Mouse (Mus musculus) 416B (cell line): ENCODE measurements around the gene Rcn3.
"Not testable (repeated sequence)": the region's sequence is repeated elsewhere in the genome, so short reads cannot be mapped to it uniquely, and the experiment has no call there.

Experiments
- DNase-seq: peaks from one replicate; pipeline ENCODE4 v3.0.0; 2011; ENCODE audit warnings: low read depth

The Rcn3 gene

DNA sequence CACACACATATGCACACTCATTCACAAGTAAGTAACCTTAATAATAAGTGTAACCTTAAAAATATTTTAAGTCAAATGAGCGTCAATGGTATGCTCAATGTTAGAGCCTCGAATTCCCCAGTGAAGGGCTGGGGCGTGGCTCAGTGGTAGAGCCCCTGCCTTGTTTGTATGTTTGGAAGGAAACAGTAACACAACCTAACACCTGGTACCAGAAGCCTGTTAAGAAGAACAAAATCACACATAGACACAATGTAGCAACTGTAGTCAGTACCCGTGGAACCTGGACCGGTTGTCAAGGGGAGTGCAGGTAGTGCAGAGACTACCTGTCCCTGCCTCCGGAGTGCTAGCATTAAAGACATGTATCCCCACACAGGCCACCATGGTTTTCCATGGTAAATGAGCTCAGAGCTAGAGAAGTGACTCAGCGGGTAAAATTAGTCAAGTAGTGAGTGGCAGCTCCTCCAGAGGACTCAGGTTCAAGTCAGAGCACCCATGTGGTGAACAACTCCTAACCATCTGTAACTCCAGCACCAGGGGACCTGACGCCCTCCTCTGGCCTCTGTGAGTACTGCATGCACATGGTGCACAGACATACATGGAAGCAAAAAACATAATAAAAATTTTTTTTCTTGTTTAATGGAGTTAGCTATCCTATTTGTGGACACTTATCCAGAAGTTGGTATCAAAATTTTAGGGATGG, 6.7 kb upstream of the Rcn3 start:
- DNase-seq: peak; percentile 70

DNA sequence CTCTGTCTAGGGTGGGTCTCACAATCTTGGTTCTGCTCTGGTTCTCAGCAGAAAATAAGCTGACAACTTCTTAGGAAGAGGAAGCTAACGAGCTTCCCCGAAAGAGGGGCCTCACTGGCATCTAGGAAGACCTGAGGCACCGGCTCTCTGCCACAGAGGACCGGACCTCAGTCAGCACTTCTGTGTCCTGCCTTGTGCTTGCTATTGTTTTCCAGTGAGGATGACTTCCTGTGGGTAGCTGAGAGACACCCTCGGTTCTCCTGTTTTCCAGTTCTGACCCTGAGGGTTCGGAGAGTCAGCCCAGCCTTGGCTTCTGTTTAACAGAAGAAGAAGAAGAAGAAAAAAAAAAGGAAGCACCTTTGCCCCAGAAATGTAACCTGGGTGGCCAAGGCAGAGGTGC, 5.5 kb upstream of the Rcn3 start:
- no peak for DNase-seq

GRCm38 (mm10) chr7:45095965-45096364, 3.9 kb upstream of the Rcn3 start:
- not testable (repeated sequence) for DNase-seq

DNA sequence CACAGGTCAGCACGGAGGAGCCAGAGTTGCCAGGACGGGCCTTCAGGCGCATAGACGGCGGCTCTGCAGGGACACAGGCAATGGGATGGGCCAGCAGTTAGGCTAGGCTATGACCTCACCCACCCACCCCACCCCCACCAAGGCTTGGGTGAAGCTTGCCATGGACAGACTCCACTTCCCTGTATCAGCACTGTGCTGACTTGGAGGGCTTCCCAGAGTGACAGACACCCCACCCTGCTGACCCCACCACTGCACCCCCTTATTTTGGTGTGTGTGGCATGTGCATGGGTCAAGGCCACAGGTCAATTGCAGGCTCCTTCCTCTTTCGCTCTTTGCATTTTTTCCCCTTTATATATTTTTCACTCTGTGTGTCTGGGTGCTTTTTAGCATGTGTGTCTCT, 3.3 kb upstream of the Rcn3 start:
- no peak for DNase-seq

DNA sequence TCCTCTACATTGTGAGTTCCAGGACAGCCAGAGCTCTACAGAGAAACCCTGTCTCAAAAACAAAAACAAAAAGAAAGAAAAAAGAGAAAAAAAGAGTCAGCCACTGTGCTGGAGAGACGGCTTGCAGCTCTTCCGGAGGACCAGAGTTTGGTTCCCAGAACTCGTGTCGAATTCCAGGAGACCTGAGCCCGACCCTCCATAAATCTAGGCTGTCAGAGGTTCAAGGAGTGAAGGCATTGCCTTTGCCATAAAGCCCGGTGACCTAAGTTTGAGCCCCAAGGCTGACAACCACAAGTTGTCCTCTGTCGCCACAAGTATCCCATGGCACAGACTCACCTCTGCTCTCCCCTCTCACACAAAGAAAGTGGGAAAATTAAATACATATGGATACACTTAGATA, 2.1 kb upstream of the Rcn3 start:
- DNase-seq: no peak

GRCm38 (mm10) chr7:45093516-45093905, 1.5 kb upstream of the Rcn3 start:
- no peak for DNase-seq

GRCm38 (mm10) chr7:45092828-45093515, 951 bp upstream of the Rcn3 start:
- DNase-seq: no peak

GRCm38 (mm10) chr7:45091001-45091990, 725 bp downstream of the Rcn3 start:
- DNase-seq: no peak

DNA sequence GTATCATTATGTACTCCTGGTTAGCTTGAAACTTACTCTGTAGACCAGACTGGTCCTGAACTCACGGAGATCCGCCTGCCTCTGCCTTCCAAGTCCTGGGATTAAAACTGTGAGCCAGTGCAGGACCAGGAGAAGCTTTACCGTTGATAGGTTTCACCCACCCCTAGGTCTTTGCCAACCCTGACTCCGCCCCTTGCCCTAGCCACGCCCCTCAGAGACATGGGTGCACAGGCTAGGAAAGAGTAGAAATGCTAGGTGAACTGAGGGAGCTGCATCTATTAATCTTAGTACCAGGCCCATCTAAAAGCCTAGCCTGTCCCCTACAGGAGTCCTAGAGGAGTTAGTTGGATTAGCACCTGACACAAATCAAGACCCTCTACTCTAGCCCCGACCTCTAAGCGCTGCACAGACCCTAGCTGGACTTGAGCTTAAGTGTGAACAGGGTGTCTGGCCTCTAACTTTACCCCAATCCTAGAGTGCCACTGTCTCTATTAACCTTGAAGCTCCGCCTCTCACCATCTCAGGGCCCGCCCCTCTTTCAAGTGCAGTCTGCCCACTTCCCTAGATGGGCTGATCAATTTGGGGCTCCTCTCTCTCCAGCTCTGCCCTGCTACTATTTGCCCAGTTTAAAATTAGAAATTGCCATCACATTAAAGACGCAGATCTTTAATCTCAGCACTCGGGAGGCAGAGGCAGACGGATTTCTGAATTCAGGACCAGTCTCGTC, 1.6 kb downstream of the Rcn3 start:
- DNase-seq: no peak

DNA sequence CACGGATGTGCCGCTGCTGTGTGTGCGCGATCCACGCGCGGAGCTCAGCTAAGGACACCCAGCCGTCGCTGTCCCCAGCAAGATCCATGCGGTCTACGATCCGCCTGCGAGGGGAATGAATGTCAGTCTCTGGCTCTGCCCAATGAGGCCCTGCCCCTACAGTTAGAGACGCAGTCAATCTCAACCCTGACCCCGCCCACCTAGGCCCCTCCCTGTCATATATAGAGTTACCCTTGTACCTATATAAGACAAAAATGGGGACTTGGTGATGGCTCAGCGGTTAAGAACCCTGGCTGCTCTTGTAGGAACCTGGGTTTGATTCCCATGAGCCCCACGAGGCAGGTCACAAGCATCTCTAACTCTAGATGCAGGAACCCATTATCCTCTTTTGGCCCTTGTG, 3.4 kb downstream of the Rcn3 start:
- no peak for DNase-seq

DNA sequence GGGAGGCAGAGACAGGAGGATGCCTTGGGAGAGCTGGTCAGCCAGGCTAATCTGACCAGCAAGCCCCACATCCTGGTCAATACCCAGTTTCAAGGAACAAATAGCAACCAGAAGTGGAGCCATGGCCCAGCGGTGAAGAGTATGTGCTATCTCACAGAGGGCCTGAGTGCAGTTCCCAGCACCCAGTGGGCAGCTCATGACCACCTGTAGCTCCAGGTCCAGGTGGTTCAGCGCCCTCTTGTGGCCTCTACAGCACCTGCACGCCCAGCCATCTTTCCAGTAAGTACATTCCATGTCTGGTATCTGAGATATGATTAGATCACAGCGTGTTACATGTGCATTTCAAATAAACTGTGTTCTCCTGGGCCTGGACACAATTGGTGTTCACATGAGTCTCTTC, 5.9 kb downstream of the Rcn3 start:
- DNase-seq: no peak

- no peak for DNase-seq
Observed at GRCm38 (mm10) chr7:45083300-45083890, 8.6 kb downstream of the Rcn3 start.

GRCm38 (mm10) chr7:45082401-45083299, 9.4 kb downstream of the Rcn3 start:
- peak; percentile 94 for DNase-seq

DNA sequence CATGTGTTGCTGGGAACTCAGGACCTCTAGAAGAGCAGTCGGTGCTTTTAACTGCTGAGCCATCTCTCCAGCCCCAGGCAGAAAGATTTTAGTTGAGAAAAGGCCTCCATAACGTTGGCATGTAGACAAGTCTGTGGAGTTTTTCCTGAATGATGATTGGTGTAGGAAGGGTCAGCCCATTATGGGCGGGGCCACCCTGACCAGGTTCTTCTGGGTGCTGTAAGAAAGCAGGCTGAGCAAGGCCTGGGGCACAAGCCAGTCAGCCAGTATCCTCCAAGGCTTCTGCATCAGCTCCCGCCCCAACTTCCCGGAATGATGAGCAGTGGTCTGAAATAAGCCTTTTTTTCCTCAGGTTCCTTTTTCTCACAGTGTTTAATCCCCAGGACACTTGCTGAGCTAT, 11.0 kb downstream of the Rcn3 start:
- peak; percentile 51 for DNase-seq

- peak; percentile 89 for DNase-seq
Observed at GRCm38 (mm10) chr7:45079856-45080255, 12.2 kb downstream of the Rcn3 start.

DNA sequence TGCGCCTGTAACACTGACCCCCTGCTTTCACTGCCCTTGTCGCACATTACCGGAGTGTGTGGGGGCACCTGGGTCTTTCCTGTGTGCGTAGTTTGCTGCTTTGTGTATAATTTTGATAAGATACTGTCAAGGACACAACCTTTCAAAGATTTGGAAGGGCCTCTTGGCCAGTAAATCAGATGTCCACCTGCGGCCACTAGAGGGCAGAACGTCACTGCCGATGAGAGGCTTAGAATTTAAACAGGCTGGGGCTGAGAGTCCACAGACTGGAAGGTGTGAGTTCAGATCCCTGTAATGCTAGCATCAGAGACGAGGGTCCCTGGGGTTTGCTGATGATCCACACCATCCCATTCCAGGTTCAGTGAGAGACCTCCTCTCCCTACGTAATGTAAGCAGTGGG, 13.5 kb downstream of the Rcn3 start:
- DNase-seq: peak; percentile 84

DNA sequence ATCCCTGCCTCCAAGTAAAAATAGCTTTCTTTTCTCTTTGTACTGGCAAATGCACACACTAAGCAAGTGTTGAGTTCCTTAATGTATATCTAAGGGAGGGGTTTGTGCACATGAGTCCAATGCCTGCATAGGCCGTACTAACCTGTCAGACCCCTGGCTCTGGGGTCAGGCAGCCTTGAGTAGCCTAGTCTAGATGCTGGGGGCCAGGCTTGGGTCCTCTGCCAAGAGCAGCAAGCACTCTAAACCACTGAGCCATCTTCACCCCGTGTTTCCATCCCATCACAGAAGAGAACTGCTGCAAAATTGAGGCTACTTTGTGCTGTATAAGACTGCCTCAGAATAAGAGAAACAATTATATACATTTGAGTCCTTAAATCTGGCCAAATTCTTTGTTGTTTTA, 14.2 kb downstream of the Rcn3 start:
- DNase-seq: no peak

DNA sequence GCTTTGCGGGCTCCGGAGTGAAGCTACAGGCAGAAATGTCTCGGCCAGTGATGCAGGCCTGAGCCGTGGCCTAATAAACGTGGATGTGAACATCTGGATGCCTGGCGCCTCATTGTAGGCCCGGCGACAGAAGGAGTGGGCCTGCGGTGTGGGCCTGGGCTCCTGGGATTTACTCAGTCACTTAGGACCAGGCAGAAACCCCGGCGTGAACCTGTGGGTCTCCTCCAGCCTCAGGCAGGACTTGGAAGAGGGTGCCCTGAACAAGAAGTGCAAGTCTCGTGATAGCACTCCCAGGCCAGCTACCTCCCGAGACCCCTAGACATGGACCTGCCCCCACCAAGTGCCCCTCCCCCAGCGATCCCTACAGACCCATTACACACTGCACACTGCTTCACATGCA, 14.7 kb downstream of the Rcn3 start:
- DNase-seq: no peak

- no peak for DNase-seq
Observed at GRCm38 (mm10) chr7:45076501-45076900, 15.5 kb downstream of the Rcn3 start.

DNA sequence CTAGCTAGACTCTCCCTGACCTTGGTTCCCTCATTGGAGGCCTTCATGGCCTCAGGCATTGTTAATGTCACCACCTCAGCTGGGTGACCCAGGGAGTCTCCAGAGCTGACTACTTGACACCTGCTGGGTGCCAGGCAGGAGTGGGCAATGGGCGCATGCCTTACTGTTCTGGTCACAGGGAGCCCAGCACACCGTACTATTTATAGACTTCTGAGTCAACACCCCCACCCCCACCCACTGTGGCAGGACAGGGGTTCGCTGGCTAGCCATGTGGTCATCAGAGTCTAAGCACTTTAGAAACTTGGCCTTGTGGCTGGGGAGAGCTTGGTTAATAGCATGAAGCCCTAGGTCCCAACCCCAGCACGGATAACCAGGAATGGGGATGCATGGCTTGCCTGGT, 16.6 kb downstream of the Rcn3 start:
- DNase-seq: peak; percentile 53

DNA sequence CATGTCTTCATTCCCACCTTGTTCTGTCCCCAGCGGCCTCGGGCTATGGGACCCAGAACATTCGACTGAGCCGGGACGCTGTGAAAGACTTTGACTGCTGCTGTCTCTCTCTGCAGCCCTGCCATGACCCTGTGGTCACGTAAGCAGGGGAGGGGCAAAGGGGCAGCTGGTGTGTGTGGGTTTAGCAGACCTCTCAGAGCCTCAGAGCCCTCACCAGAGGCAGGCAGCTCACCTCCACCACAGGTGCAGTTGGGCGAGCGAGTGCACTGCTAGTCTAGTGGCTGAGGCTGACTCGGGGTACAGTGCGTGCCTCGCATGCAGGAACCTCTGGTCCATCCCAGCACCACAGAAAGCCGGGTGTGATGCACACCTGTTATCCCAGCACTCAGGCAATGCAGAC, 18.1 kb downstream of the Rcn3 start:
- no peak for DNase-seq
